Mouse (Mus musculus): ENCODE results near the gene Gsdma3.

Gene Gsdma3

GRCm38 (mm10) chr11:98625611-98626410 lies at the start of gene Gsdma3, which contains the start of gene Gm12355:
TSS of gene Gsdma3 (plus strand) at chr11:98626360.
TSS of gene Gm12355 (minus strand) at chr11:98625661.
- Histone ChIP-seq H3K27me3 (ENCODE audit: insufficient read depth, low read length) (peaks cover 9% of the 10 kb centered on the region; the same call in 1 of the 2 replicates), H3K36me3 (ENCODE audit: insufficient read depth, low read length) (no peaks in the 10 kb centered on the region), H3K4me1 (replicated peaks; ENCODE audit: low read depth, low read length) (no peaks in the 10 kb centered on the region), H3K9me3 (ENCODE audit: low read length) (peaks cover 61% of the 10 kb centered on the region), H3K4me3 (replicated peaks; ENCODE audit: low read length) (no peak within 1 kb of the TSS)
- no peak for TF ChIP-seq CTCF (conservative IDR thresholded peaks at IDR 0.05; ENCODE audit: low read length)
- no peak for TF ChIP-seq NANOG (IDR thresholded peaks at IDR 0.05; ENCODE audit: borderline replicate concordance, low read length)
- no peak for TF ChIP-seq POU5F1 (IDR thresholded peaks at IDR 0.05; ENCODE audit: borderline replicate concordance, low read length)

GRCm38 (mm10) chr11:98577776-98578175 lies 48.4 kb upstream of the Gsdma3 start:
- 0 out of 2 replicates have a peak, but pooled peaks cover 6% of the 10 kb centered on the region for H3K27me3 ChIP-seq (ENCODE audit: insufficient read depth, low read length)
- no peaks in the 10 kb centered on the region for H3K9me3 ChIP-seq (ENCODE audit: low read length)
- peaks cover 9% of the 10 kb centered on the region for H3K36me3 ChIP-seq (ENCODE audit: insufficient read depth, low read length)
- no peak overlapping the region for H3K4me3 ChIP-seq (replicated peaks; ENCODE audit: low read length)
- no peak for TF ChIP-seq CTCF (conservative IDR thresholded peaks at IDR 0.05; ENCODE audit: low read length)
- TF ChIP-seq POU5F1 (IDR thresholded peaks at IDR 0.05; ENCODE audit: borderline replicate concordance, low read length) = no peak
- TF ChIP-seq NANOG (IDR thresholded peaks at IDR 0.05; ENCODE audit: borderline replicate concordance, low read length) = no peak
- H3K4me1 ChIP-seq (replicated peaks; ENCODE audit: low read depth, low read length) = peaks cover 39% of the 10 kb centered on the region

- TF ChIP-seq CTCF (conservative IDR thresholded peaks at IDR 0.05; ENCODE audit: low read length) (no peak), NANOG (IDR thresholded peaks at IDR 0.05; ENCODE audit: borderline replicate concordance, low read length) (no peak), POU5F1 (IDR thresholded peaks at IDR 0.05; ENCODE audit: borderline replicate concordance, low read length) (no peak)
- peak overlapping the region; percentile 49 for H3K4me3 ChIP-seq (replicated peaks; ENCODE audit: low read length)
- H3K36me3 ChIP-seq (ENCODE audit: insufficient read depth, low read length) = peaks cover 32% of the 10 kb centered on the region
- H3K4me1 ChIP-seq (replicated peaks; ENCODE audit: low read depth, low read length) = peaks cover 59% of the 10 kb centered on the region
- no peaks in the 10 kb centered on the region for H3K27me3 ChIP-seq (ENCODE audit: insufficient read depth, low read length)
- no peaks in the 10 kb centered on the region for H3K9me3 ChIP-seq (ENCODE audit: low read length)
These were observed 45.6 kb upstream of the Gsdma3 start for GRCm38 (mm10) chr11:98580301-98581121.

GRCm38 (mm10) chr11:98581286-98582029 lies 44.7 kb upstream of the Gsdma3 start:
- H3K36me3 ChIP-seq (ENCODE audit: insufficient read depth, low read length) = peaks cover 32% of the 10 kb centered on the region
- H3K27me3 ChIP-seq (ENCODE audit: insufficient read depth, low read length) = no peaks in the 10 kb centered on the region
- no peaks in the 10 kb centered on the region for H3K9me3 ChIP-seq (ENCODE audit: low read length)
- peak overlapping the region; percentile 49 for H3K4me3 ChIP-seq (replicated peaks; ENCODE audit: low read length)
- peaks cover 69% of the 10 kb centered on the region for H3K4me1 ChIP-seq (replicated peaks; ENCODE audit: low read depth, low read length)
- TF ChIP-seq CTCF (conservative IDR thresholded peaks at IDR 0.05; ENCODE audit: low read length) = no peak
- TF ChIP-seq POU5F1 (IDR thresholded peaks at IDR 0.05; ENCODE audit: borderline replicate concordance, low read length) = no peak
- peak; percentile 11; the same call in 1 of the 2 replicates for TF ChIP-seq NANOG (IDR thresholded peaks at IDR 0.05; ENCODE audit: borderline replicate concordance, low read length)

GRCm38 (mm10) chr11:98582030-98582388 lies 44.2 kb upstream of the Gsdma3 start:
- peaks cover 32% of the 10 kb centered on the region for H3K36me3 ChIP-seq (ENCODE audit: insufficient read depth, low read length)
- no peaks in the 10 kb centered on the region for H3K9me3 ChIP-seq (ENCODE audit: low read length)
- TF ChIP-seq CTCF (conservative IDR thresholded peaks at IDR 0.05; ENCODE audit: low read length) = no peak
- H3K27me3 ChIP-seq (ENCODE audit: insufficient read depth, low read length) = no peaks in the 10 kb centered on the region
- H3K4me3 ChIP-seq (replicated peaks; ENCODE audit: low read length) = peak overlapping the region; percentile 49
- H3K4me1 ChIP-seq (replicated peaks; ENCODE audit: low read depth, low read length) = peaks cover 70% of the 10 kb centered on the region

- TF ChIP-seq CTCF (conservative IDR thresholded peaks at IDR 0.05; ENCODE audit: low read length) (no peak), NANOG (IDR thresholded peaks at IDR 0.05; ENCODE audit: borderline replicate concordance, low read length) (no peak), POU5F1 (IDR thresholded peaks at IDR 0.05; ENCODE audit: borderline replicate concordance, low read length) (no peak)
- H3K9me3 ChIP-seq (ENCODE audit: low read length) = no peaks in the 10 kb centered on the region
- H3K4me3 ChIP-seq (replicated peaks; ENCODE audit: low read length) = peak overlapping the region; percentile 49; the same call in 1 of the 2 replicates
- peaks cover 32% of the 10 kb centered on the region for H3K36me3 ChIP-seq (ENCODE audit: insufficient read depth, low read length)
- no peaks in the 10 kb centered on the region for H3K27me3 ChIP-seq (ENCODE audit: insufficient read depth, low read length)
- H3K4me1 ChIP-seq (replicated peaks; ENCODE audit: low read depth, low read length) = peaks cover 75% of the 10 kb centered on the region
These were observed 43.5 kb upstream of the Gsdma3 start for GRCm38 (mm10) chr11:98582551-98583264.

GRCm38 (mm10) chr11:98583265-98583552 lies 43.0 kb upstream of the Gsdma3 start:
- H3K4me3 ChIP-seq (replicated peaks; ENCODE audit: low read length) = no peak overlapping the region
- no peaks in the 10 kb centered on the region for H3K27me3 ChIP-seq (ENCODE audit: insufficient read depth, low read length)
- H3K9me3 ChIP-seq (ENCODE audit: low read length) = no peaks in the 10 kb centered on the region
- TF ChIP-seq CTCF (conservative IDR thresholded peaks at IDR 0.05; ENCODE audit: low read length) = no peak
- no peak for TF ChIP-seq POU5F1 (IDR thresholded peaks at IDR 0.05; ENCODE audit: borderline replicate concordance, low read length)
- no peak for TF ChIP-seq NANOG (IDR thresholded peaks at IDR 0.05; ENCODE audit: borderline replicate concordance, low read length)
- H3K36me3 ChIP-seq (ENCODE audit: insufficient read depth, low read length) = peaks cover 32% of the 10 kb centered on the region
- H3K4me1 ChIP-seq (replicated peaks; ENCODE audit: low read depth, low read length) = peaks cover 80% of the 10 kb centered on the region

All from E14TG2a.4 (cell line).